Mouse (Mus musculus) C2C12 (cell line): ENCODE data around the gene Ptgdr2.

Experiments
- CTCF ChIP-seq: IDR thresholded peaks from one replicate; pipeline ENCODE4 v1.5.1; 2011; ENCODE audit not compliant: control insufficient read depth, insufficient read depth, insufficient read length
- MAX ChIP-seq: IDR thresholded peaks from one replicate; pipeline ENCODE4 v1.6.1; 2011; ENCODE audit warnings: mild to moderate bottlenecking, control low read depth
- MYOG ChIP-seq: IDR thresholded peaks from one replicate; pipeline ENCODE4 v1.6.1; 2011; ENCODE audit not compliant: control insufficient read depth, insufficient read length; ENCODE audit errors: extremely low read depth

GRCm38 (mm10) chr19:10907891-10908290, 29.1 kb upstream of the Ptgdr2 start:
- TF ChIP-seq CTCF (peak; percentile 73), MAX (no peak), MYOG (no peak)
